Mouse (Mus musculus) spleen, adult 2 months (tissue): ENCODE measurements around the gene Pla2g2e. TPM values are rescaled to one million over a fixed set of nuclear protein-coding genes. Genes with fewer than 3 reads are reported as not detected.
"Not testable (repeated sequence)": the region's sequence is repeated elsewhere in the genome, so short reads cannot be mapped to it uniquely, and the experiment has no call there.

Source experiments
- DNase-seq, 2 experiments: peaks; one replicate each; pipeline versions ENCODE4 v3.0.0 to v3.0.0-alpha.2; 2012 to 2021; ENCODE audit warnings: low spot score in 2 of 2, low read depth in 1 of 2
- H3K27ac ChIP-seq: fragments of 200-500 bp; 2 replicates; pipeline ENCODE4 v1.5.1; 2012; ENCODE audit warnings: low read length, inconsistent platforms; ENCODE audit not compliant: insufficient read depth
- H3K27me3 ChIP-seq: fragments of 200-500 bp; 2 replicates; pipeline ENCODE4 v1.6.1; 2012; ENCODE audit warnings: mild to moderate bottlenecking, moderate library complexity, low read length, inconsistent platforms; ENCODE audit not compliant: control insufficient read depth, insufficient read depth
- H3K36me3 ChIP-seq: fragments of 200-500 bp; 2 replicates; pipeline ENCODE4 v1.6.1; 2012; ENCODE audit warnings: mild to moderate bottlenecking, low read length, inconsistent platforms; ENCODE audit not compliant: control insufficient read depth, insufficient read depth
- H3K4me1 ChIP-seq: fragments of 200-500 bp; 2 replicates; pipeline ENCODE4 v1.6.1; 2011; ENCODE audit warnings: inconsistent platforms; ENCODE audit not compliant: control insufficient read depth, insufficient read depth, insufficient read length
- H3K4me3 ChIP-seq: fragments of 200-500 bp; 2 replicates; pipeline ENCODE4 v1.5.1; 2011; ENCODE audit warnings: mild to moderate bottlenecking, inconsistent platforms; ENCODE audit not compliant: insufficient read depth, insufficient read length; ENCODE audit errors: extremely low read depth
- CTCF ChIP-seq: fragments of 200-500 bp; IDR thresholded peaks from 2 replicates; pipeline ENCODE4 v1.5.1; 2011; ENCODE audit warnings: mild to moderate bottlenecking, inconsistent platforms; ENCODE audit not compliant: insufficient read depth, insufficient read length, insufficient replicate concordance; ENCODE audit errors: extremely low read depth
- POLR2A ChIP-seq: fragments of 200-500 bp; IDR thresholded peaks from 2 replicates; pipeline ENCODE4 v1.6.1; 2011; ENCODE audit warnings: low read depth, low read length, inconsistent platforms
- WGBS: fragments of 180-500 bp; shearing (Covaris S2); methylation state at CpG from one replicate; pipeline ENCODE4 v1.1.7; 2018; 5-methylcytosine and 5-hydroxymethylcytosine counted together
- polyA plus RNA-seq: library from polyadenylated mRNA; depleted of rRNA; stranded (reverse); fragments of >200 nt; gene quantifications from 2 replicates; pipeline ENCODE4 v1.2.3, GENCODE M21; 2012

The Pla2g2e gene
- polyA plus RNA-seq, 1 experiment: 0.09 TPM

GRCm38 (mm10) chr4:138879808-138880207 lies 2.1 kb downstream of the Pla2g2e start:
- Histone ChIP-seq H3K4me3 (no peak overlapping the region), H3K27ac (no peak overlapping the region), H3K4me1 (no peaks in the 10 kb centered on the region), H3K27me3 (no peaks in the 10 kb centered on the region; the same call in 1 of the 2 replicates), H3K36me3 (no peaks in the 10 kb centered on the region)
- TF ChIP-seq CTCF (no peak), POLR2A (no peak)
- no peak for DNase-seq
- 81% methylated on average over 11 of the region's 11 CpGs for WGBS

- DNase-seq: no peak
- Histone ChIP-seq H3K27me3 (no peaks in the 10 kb centered on the region; the same call in 1 of the 2 replicates), H3K36me3 (no peaks in the 10 kb centered on the region), H3K4me3 (no peak overlapping the region), H3K27ac (no peak overlapping the region), H3K4me1 (no peaks in the 10 kb centered on the region)
- WGBS: 80% methylated on average over 7 of the region's 7 CpGs
- no peak for TF ChIP-seq CTCF
- TF ChIP-seq POLR2A: no peak
Measured at GRCm38 (mm10) chr4:138880811-138881584, 3.3 kb downstream of the Pla2g2e start.

- H3K36me3 ChIP-seq: no peaks in the 10 kb centered on the region
- no peak for TF ChIP-seq POLR2A
- TF ChIP-seq CTCF: no peak
- no peak for DNase-seq
- 30% methylated on average over 16 of the region's 16 CpGs for WGBS
- H3K4me3 ChIP-seq: no peak overlapping the region
- no peaks in the 10 kb centered on the region for H3K4me1 ChIP-seq
- H3K27ac ChIP-seq: no peak overlapping the region
- H3K27me3 ChIP-seq: no peaks in the 10 kb centered on the region; the same call in 1 of the 2 replicates
Measured at GRCm38 (mm10) chr4:138882179-138882578, 4.4 kb downstream of the Pla2g2e start.

- Histone ChIP-seq H3K4me1 (no peaks in the 10 kb centered on the region), H3K27me3 (no peaks in the 10 kb centered on the region; the same call in 1 of the 2 replicates), H3K4me3 (no peak overlapping the region), H3K27ac (no peak overlapping the region), H3K36me3 (no peaks in the 10 kb centered on the region)
- peak; percentile 76 to 78 for DNase-seq
- 1% methylated on average over 6 of the region's 6 CpGs for WGBS
- peak; percentile 84; the same call in 1 of the 2 replicates for TF ChIP-seq CTCF
- no peak for TF ChIP-seq POLR2A
Measured at GRCm38 (mm10) chr4:138884261-138884660, 6.5 kb downstream of the Pla2g2e start.

- no peak overlapping the region for H3K27ac ChIP-seq
- no peak overlapping the region for H3K4me3 ChIP-seq
- no peak for DNase-seq
- WGBS: 85% methylated on average over 7 of the region's 7 CpGs
- no peak for TF ChIP-seq CTCF
- TF ChIP-seq POLR2A: no peak
- no peaks in the 10 kb centered on the region for H3K27me3 ChIP-seq
- no peaks in the 10 kb centered on the region for H3K4me1 ChIP-seq
- H3K36me3 ChIP-seq: peaks cover 2% of the 10 kb centered on the region; the same call in 1 of the 2 replicates
Measured at GRCm38 (mm10) chr4:138889165-138889564, 11.4 kb downstream of the Pla2g2e start.

- WGBS: 79% methylated on average over 8 of the region's 8 CpGs
- TF ChIP-seq POLR2A: no peak
- TF ChIP-seq CTCF: no peak
Measured at GRCm38 (mm10) chr4:138889635-138890034, 11.9 kb downstream of the Pla2g2e start.

GRCm38 (mm10) chr4:138892655-138893054 lies 14.9 kb downstream of the Pla2g2e start:
- TF ChIP-seq POLR2A (no peak), CTCF (no peak)
- Histone ChIP-seq H3K36me3 (peaks cover 22% of the 10 kb centered on the region), H3K27me3 (no peaks in the 10 kb centered on the region), H3K4me1 (no peaks in the 10 kb centered on the region), H3K4me3 (no peak overlapping the region), H3K27ac (no peak overlapping the region)
- 95% methylated on average over 6 of the region's 6 CpGs for WGBS
- no peak for DNase-seq

More at GRCm38 (mm10) chr4:138889635-138890034, 11.9 kb downstream of the Pla2g2e start:
- Histone ChIP-seq H3K36me3 (peaks cover 3% of the 10 kb centered on the region; the same call in 1 of the 2 replicates), H3K4me3 (no peak overlapping the region), H3K27ac (no peak overlapping the region), H3K27me3 (no peaks in the 10 kb centered on the region), H3K4me1 (no peaks in the 10 kb centered on the region)
- DNase-seq: no peak

- not testable (repeated sequence) for H3K27ac ChIP-seq, H3K4me3 ChIP-seq, DNase-seq, H3K4me1 ChIP-seq, H3K27me3 ChIP-seq
- WGBS: 95% methylated on average over 11 of the region's 11 CpGs
- peaks cover 28% of the 10 kb centered on the region for H3K36me3 ChIP-seq
Measured at GRCm38 (mm10) chr4:138893789-138894188, 16.0 kb downstream of the Pla2g2e start.
